Mouse (Mus musculus) heart, embryonic 11.5 days (tissue): Measurements from ENCODE around the gene Myh7b. TPM values are rescaled to one million over a fixed set of nuclear protein-coding genes. Genes with fewer than 3 reads are reported as not detected.
A peak's percentile ranks its signal among the peaks of the same experiment; 100 is the strongest.

Experiments used
- ATAC-seq: fragments of 200-750 bp; cut with Nextera tagmentation; replicated peaks from 2 replicates; pipeline ENCODE4 v1.8.0; 2017; ENCODE audit warnings: moderate library complexity; ENCODE audit not compliant: insufficient number of reproducible peaks, low FRiP score, low TSS enrichment
- H3K27ac ChIP-seq: fragments of 300-500 bp; sonication (generic); 2 replicates; pipeline ENCODE4 v1.5.1; 2014; ENCODE audit warnings: mild to moderate bottlenecking, low read depth, low read length
- H3K27me3 ChIP-seq: fragments of 300-500 bp; sonication (generic); 2 replicates; pipeline ENCODE4 v1.6.1; 2014; ENCODE audit warnings: mild to moderate bottlenecking, low read length, mixed read lengths; ENCODE audit not compliant: control insufficient read depth, insufficient read depth
- H3K36me3 ChIP-seq: fragments of 300-500 bp; sonication (generic); 2 replicates; pipeline ENCODE4 v1.6.1; 2014; ENCODE audit warnings: mild to moderate bottlenecking, low read length, moderate library complexity, mixed read lengths; ENCODE audit not compliant: control insufficient read depth, insufficient read depth
- H3K4me1 ChIP-seq: fragments of 300-500 bp; sonication (generic); 2 replicates; pipeline ENCODE4 v1.6.1; 2014; ENCODE audit warnings: low read length; ENCODE audit not compliant: control insufficient read depth, insufficient read depth
- H3K4me2 ChIP-seq: fragments of 300-500 bp; sonication (generic); 2 replicates; pipeline ENCODE4 v1.6.1; 2014; ENCODE audit warnings: mild to moderate bottlenecking, moderate library complexity
- H3K4me3 ChIP-seq: fragments of 300-500 bp; sonication (generic); 2 replicates; pipeline ENCODE4 v1.5.1; 2014; ENCODE audit warnings: low read depth, low read length
- H3K9ac ChIP-seq: fragments of 300-500 bp; sonication (generic); 2 replicates; pipeline ENCODE4 v1.6.1; 2014; ENCODE audit warnings: mild to moderate bottlenecking, low read depth, low read length, moderate library complexity
- H3K9me3 ChIP-seq: fragments of 300-500 bp; sonication (generic); replicated peaks from 2 replicates; pipeline ENCODE4 v1.6.1; 2016; ENCODE audit warnings: low read length; ENCODE audit not compliant: control insufficient read depth
- WGBS: fragments of 180-500 bp; shearing (Covaris S2); extraction: QIAGEN DNeasy Blood & Tissue Kit; methylation state at CpG from one replicate; pipeline ENCODE4 v1.1.7; 2014; ENCODE audit not compliant: insufficient replicate concordance; 5-methylcytosine and 5-hydroxymethylcytosine counted together
- polyA plus RNA-seq: library from polyadenylated mRNA; unstranded; fragments of >200 nt; fragmentation: Nextera tagmentation; extraction: Ambion mirVana; gene quantifications from 2 replicates; pipeline ENCODE4 v1.2.1, GENCODE M21; 2014

Myh7b gene
- polyA plus RNA-seq, 1 experiment from 2014 or later = 13.6 TPM

GRCm38 (mm10) chr2:155633731-155634130, 22.7 kb downstream of the Myh7b start:
- Histone ChIP-seq H3K9ac (no peak overlapping the region), H3K27ac (no peak overlapping the region), H3K9me3 (no peaks in the 10 kb centered on the region), H3K4me2 (no peak overlapping the region), H3K4me1 (peaks cover 25% of the 10 kb centered on the region), H3K4me3 (no peak overlapping the region), H3K36me3 (peaks cover 33% of the 10 kb centered on the region), H3K27me3 (peaks cover 46% of the 10 kb centered on the region)
- 87% methylated on average over 9 of the region's 9 CpGs for WGBS
- no peak for ATAC-seq

- no peak for ATAC-seq
- H3K36me3 ChIP-seq = peaks cover 36% of the 10 kb centered on the region
- no peaks in the 10 kb centered on the region for H3K9me3 ChIP-seq
- 90% methylated on average over 8 of the region's 8 CpGs for WGBS
- H3K4me1 ChIP-seq = peaks cover 17% of the 10 kb centered on the region
- 0 out of 2 replicates have a peak overlapping the region, but pooled peaks have one; percentile 46 for H3K27ac ChIP-seq
- no peak overlapping the region for H3K9ac ChIP-seq
- no peak overlapping the region for H3K4me2 ChIP-seq
- H3K4me3 ChIP-seq = no peak overlapping the region
- peaks cover 38% of the 10 kb centered on the region for H3K27me3 ChIP-seq
Measured at GRCm38 (mm10) chr2:155634562-155634961, 23.6 kb downstream of the Myh7b start.

- Histone ChIP-seq H3K9ac (no peak overlapping the region), H3K27ac (no peak overlapping the region), H3K4me1 (peaks cover 6% of the 10 kb centered on the region; the same call in 1 of the 2 replicates), H3K4me3 (no peak overlapping the region), H3K27me3 (peaks cover 24% of the 10 kb centered on the region), H3K4me2 (no peak overlapping the region), H3K9me3 (no peaks in the 10 kb centered on the region), H3K36me3 (peaks cover 45% of the 10 kb centered on the region)
- no peak for ATAC-seq
- WGBS = 89% methylated on average over 8 of the region's 8 CpGs
Measured at GRCm38 (mm10) chr2:155635961-155636360, 24.9 kb downstream of the Myh7b start.

- no peak overlapping the region for H3K27ac ChIP-seq
- H3K9ac ChIP-seq = no peak overlapping the region
- H3K4me1 ChIP-seq = peaks cover 5% of the 10 kb centered on the region; the same call in 1 of the 2 replicates
- no peaks in the 10 kb centered on the region for H3K9me3 ChIP-seq
- no peak for ATAC-seq
- no peak overlapping the region for H3K4me2 ChIP-seq
- H3K27me3 ChIP-seq = peaks cover 17% of the 10 kb centered on the region
- H3K4me3 ChIP-seq = no peak overlapping the region
- peaks cover 47% of the 10 kb centered on the region for H3K36me3 ChIP-seq
Measured at GRCm38 (mm10) chr2:155636881-155637280, 25.9 kb downstream of the Myh7b start.

GRCm38 (mm10) chr2:155637411-155637810, 26.4 kb downstream of the Myh7b start:
- no peak overlapping the region for H3K27ac ChIP-seq
- H3K9ac ChIP-seq = no peak overlapping the region
- peaks cover 1% of the 10 kb centered on the region; the same call in 1 of the 2 replicates for H3K4me1 ChIP-seq
- no peak overlapping the region for H3K4me2 ChIP-seq
- H3K27me3 ChIP-seq = peaks cover 12% of the 10 kb centered on the region
- H3K36me3 ChIP-seq = peaks cover 42% of the 10 kb centered on the region
- H3K9me3 ChIP-seq = no peaks in the 10 kb centered on the region
- ATAC-seq = no peak
- no peak overlapping the region for H3K4me3 ChIP-seq
- 90% methylated on average over 4 of the region's 4 CpGs for WGBS

GRCm38 (mm10) chr2:155640656-155641055, 29.6 kb downstream of the Myh7b start:
- H3K27me3 ChIP-seq = no peaks in the 10 kb centered on the region
- no peak overlapping the region for H3K4me3 ChIP-seq
- no peak overlapping the region for H3K27ac ChIP-seq
- no peak overlapping the region for H3K9ac ChIP-seq
- H3K9me3 ChIP-seq = no peaks in the 10 kb centered on the region
- no peaks in the 10 kb centered on the region for H3K4me1 ChIP-seq
- no peak for ATAC-seq
- no peak overlapping the region for H3K4me2 ChIP-seq
- 89% methylated on average over 6 of the region's 6 CpGs for WGBS
- peaks cover 38% of the 10 kb centered on the region for H3K36me3 ChIP-seq

- H3K27ac ChIP-seq = no peak overlapping the region
- WGBS = 87% methylated on average over 18 of the region's 18 CpGs
- no peak overlapping the region for H3K9ac ChIP-seq
- H3K27me3 ChIP-seq = no peaks in the 10 kb centered on the region
- H3K4me3 ChIP-seq = no peak overlapping the region
- H3K4me1 ChIP-seq = no peaks in the 10 kb centered on the region
- peaks cover 44% of the 10 kb centered on the region for H3K36me3 ChIP-seq
- no peak overlapping the region for H3K4me2 ChIP-seq
- H3K9me3 ChIP-seq = no peaks in the 10 kb centered on the region
- ATAC-seq = no peak
Measured at GRCm38 (mm10) chr2:155641540-155642472, 30.8 kb downstream of the Myh7b start.

- 87% methylated on average over 7 of the region's 7 CpGs for WGBS
- H3K9me3 ChIP-seq = no peaks in the 10 kb centered on the region
- H3K4me1 ChIP-seq = no peaks in the 10 kb centered on the region
- no peak overlapping the region for H3K4me3 ChIP-seq
- H3K36me3 ChIP-seq = peaks cover 54% of the 10 kb centered on the region
- H3K9ac ChIP-seq = no peak overlapping the region
- ATAC-seq = no peak
- H3K4me2 ChIP-seq = no peak overlapping the region
- no peak overlapping the region for H3K27ac ChIP-seq
- no peaks in the 10 kb centered on the region for H3K27me3 ChIP-seq
Measured at GRCm38 (mm10) chr2:155645746-155646145, 34.7 kb downstream of the Myh7b start.

- H3K9ac ChIP-seq = no peak overlapping the region
Measured at GRCm38 (mm10) chr2:155652618-155653017, 41.6 kb downstream of the Myh7b start.

More at GRCm38 (mm10) chr2:155652618-155653017, 41.6 kb downstream of the Myh7b start:
- H3K27me3 ChIP-seq = no peaks in the 10 kb centered on the region
- no peaks in the 10 kb centered on the region for H3K4me1 ChIP-seq
- H3K36me3 ChIP-seq = peaks cover 46% of the 10 kb centered on the region
- no peaks in the 10 kb centered on the region for H3K9me3 ChIP-seq
- H3K4me3 ChIP-seq = no peak overlapping the region
- H3K4me2 ChIP-seq = no peak overlapping the region
- H3K27ac ChIP-seq = no peak overlapping the region
- no peak for ATAC-seq
- 92% methylated on average over 5 of the region's 5 CpGs for WGBS
